Mouse (Mus musculus): ENCODE data around the gene Kptn. TPM values are rescaled to one million over a fixed set of nuclear protein-coding genes. Genes with fewer than 3 reads are reported as not detected.
A peak's percentile ranks its signal among the peaks of the same experiment; 100 is the strongest.

Gene Kptn
- 10 to 100 TPM; 19.6 to 20.7 TPM for total RNA-seq (2021)
- long read RNA-seq, experiment 1, transcript Kptn-201 (12 exons, 1,630 nt), result major isoform, 14 of 17 reads
- long read RNA-seq, experiment 1, partial matches to known transcripts, result 3 of 17 reads
- long read RNA-seq, experiment 1, other reads (novel, unspliced or antisense), result 0 of 17 reads
- long read RNA-seq, experiment 2, transcript Kptn-201 (12 exons, 1,630 nt), result major isoform, 24 of 28 reads
- long read RNA-seq, experiment 2, partial matches to known transcripts, result 3 of 28 reads
- long read RNA-seq, experiment 2, other reads (novel, unspliced or antisense), result 1 of 28 reads

DNA sequence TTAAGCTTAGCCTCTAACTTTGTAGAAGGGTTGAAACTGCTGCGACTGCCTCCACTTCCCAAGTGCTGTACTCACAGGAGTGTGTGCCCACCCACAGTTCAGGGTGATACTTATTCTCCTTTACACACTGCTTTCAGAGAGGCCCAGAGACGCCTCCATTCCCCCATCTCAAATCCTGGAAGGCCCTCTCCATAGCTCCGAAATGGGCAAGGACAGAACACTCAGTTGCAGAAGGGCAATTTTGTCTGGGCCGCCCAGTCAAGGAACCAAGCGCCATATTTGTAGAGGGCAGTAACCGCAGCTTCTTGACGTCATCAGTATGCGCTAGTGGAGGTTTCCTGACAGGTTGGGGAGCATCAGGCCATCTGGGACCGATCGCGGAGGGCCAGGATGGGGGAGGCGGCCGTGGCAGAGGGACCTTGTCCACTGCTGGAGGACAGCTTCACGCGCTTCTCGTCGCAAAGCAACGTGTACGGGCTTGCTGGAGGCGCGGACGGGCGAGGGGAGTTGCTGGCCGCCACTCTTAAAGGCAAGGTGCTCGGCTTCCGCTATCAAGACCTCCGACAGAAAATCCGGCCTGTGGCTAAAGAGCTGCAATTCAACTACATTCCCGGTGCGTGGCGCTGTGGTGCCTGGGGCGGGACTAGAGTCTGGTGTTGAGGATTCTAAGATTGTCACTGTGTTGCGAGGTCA is at the start of gene Kptn:
Kptn (plus strand) TSS at position 327 of the 693 bp plus-strand sequence.
- peak; percentile 90 for DNase-seq (ENCODE audit: low spot score in 2 of 2)

GRCm38 (mm10) chr7:16070846-16071245 is 48.8 kb upstream of the Kptn start:
- no peak for DNase-seq (ENCODE audit: low spot score in 2 of 2)

DNA sequence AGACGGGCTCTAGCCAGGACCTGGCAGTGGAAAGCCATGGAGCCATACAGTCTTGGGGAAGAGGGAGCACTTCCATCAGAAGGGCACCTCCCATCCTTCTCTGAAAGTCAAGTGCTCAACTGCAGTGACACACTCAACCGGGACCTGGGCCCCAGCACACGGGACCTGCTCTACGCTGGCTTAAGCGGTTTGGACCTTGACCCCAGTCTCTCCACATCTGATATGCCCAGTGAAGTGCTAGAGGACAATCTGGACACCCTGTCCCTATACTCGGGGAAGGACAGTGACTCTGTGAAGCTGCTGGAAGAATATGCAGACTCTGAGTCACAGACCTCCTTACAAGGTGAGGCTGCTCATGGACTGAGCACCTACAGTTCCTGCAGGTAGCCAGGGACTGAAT is 47.8 kb upstream of the Kptn start:
- no peak for DNase-seq (ENCODE audit: low spot score in 2 of 2)

GRCm38 (mm10) chr7:16079947-16080346 is 39.7 kb upstream of the Kptn start:
- no peak for DNase-seq (ENCODE audit: low spot score in 2 of 2)

GRCm38 (mm10) chr7:16080581-16080980 is 39.1 kb upstream of the Kptn start:
- no peak for DNase-seq (ENCODE audit: low spot score in 2 of 2)

DNA sequence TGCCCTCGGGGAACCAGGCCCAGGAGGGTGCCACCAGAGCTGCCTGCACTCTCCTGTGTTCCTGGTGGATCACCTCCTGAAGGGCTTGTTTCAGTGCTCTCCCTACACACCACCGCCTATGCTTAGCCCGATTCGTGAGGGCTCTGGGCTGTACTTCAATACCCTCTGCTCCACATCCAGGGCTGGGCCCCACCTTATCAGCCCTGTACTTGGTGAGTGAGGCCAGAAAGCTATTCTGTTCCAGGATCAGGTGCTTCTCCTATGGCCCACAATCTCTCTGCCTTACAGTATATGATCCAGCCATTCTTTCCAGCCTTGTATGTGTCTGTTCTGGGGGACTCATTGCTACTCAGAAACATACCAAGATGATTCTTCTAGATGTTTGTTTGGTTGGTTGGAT is 36.3 kb upstream of the Kptn start:
- no peak for DNase-seq (ENCODE audit: low spot score in 2 of 2)

GRCm38 (mm10) chr7:16087587-16087986 is 32.1 kb upstream of the Kptn start:
- DNase-seq (ENCODE audit: low spot score in 2 of 2), result no peak

DNA sequence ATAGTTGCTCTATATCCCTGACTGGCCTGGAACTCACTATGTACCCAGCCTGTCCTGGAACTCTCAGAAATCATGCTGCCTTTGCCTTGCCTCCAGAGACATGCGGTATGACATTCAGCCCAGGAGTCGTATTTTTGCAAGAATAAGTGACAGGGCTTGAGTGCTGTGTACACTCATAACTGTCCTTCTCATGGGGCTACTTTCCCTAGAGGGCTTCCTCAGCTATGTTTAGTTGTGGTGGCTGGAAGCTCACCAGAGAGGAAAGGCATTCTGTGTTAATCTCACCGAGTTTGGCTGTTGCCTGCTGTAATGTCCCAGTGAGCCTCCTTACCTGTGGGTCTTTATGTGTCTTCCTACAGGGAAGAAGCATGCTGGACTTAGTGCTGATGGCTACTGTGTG is 25.1 kb upstream of the Kptn start:
- DNase-seq (ENCODE audit: low spot score in 2 of 2), result no peak

GRCm38 (mm10) chr7:16098021-16099017 is 21.4 kb upstream of the Kptn start, which contains the start of gene Napa:
Gene Napa, plus strand, starts transcription at chr7:16098458.
- peak; percentile 96 to 97 for DNase-seq (ENCODE audit: low spot score in 2 of 2)

DNA sequence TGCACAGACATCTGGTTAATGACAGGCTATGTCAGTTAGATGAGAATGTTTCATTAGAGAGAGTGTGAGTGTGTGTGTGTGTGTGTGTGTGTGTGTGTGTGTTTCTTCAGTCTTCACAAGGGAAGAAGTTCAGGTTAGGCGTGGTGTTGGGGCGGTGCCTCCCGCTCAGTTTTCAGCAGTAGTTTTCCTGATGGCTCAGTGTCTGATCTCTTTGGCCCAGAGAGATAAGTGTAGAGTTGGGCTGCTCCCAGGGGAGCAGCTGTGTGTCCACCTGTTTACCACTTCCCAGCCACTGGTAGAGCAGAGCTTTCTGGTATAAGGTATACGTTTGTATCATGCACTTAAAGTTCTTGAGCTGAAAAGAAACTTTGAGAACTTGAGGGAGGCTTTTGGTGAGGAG is 19.8 kb upstream of the Kptn start:
- no peak for DNase-seq (ENCODE audit: low spot score in 2 of 2)

GRCm38 (mm10) chr7:16101081-16101480 is 18.6 kb upstream of the Kptn start:
- no peak for DNase-seq (ENCODE audit: low spot score in 2 of 2)

DNA sequence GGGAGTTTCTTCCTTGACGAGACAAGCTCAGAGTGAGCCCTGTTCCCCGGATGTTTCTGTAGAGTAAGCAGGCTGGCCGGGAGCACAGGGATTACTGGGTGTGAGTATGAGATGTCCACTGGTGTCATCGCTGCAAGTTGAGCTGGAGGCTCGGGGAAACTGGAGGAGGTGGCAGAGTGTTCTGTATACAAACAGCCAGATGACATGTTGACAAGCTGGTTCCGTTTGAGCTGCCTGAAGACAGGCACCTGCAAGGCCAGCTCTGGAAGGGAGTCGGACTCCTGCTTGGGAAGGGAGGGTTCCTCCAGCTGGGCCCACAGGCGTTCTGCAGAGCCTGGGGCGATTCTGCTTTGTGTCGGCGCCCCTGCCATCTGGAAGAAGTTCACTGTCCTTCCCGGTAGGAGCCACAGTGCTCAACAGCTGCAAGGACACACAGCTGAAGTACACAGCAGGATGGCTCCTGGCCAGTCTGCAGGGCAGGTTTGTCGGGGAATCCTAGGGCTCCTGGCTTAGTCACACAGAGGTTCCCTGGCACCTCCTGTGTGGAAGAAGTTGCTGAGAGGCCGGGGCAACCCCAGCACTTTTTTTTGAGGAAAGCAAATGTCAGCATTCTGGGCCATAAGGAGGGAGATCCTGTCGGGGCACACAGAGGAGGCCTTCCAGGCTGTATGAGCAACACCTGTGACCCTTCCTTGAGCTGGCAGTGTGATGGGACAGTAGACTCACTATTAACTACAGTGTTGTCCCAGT is 17.8 kb upstream of the Kptn start:
- DNase-seq (ENCODE audit: low spot score in 2 of 2), result no peak

GRCm38 (mm10) chr7:16102686-16103226 is 16.9 kb upstream of the Kptn start:
- no peak for DNase-seq (ENCODE audit: low spot score in 2 of 2)

DNA sequence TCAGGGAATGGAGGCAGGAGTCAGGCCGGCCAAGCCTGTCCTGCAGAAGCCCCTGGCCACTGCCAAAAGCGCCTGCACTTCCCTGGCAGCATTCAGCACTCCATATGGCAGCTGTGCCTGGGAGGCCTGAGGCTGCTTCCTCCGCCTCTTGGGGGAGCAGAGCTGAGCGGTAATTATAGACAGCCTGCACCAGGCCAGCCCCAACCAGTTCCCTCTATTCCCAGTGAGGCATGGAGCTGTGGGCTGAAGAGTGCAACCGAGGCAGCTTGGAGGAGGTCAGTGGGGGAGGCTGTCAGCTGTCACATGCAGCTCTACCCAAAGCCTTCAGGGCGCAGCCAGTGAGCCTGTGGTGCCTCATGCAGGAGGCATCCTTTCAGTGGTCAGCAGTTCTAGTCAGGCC is 15.9 kb upstream of the Kptn start:
- no peak for DNase-seq (ENCODE audit: low spot score in 2 of 2)

GRCm38 (mm10) chr7:16104611-16105388 is 14.9 kb upstream of the Kptn start:
- DNase-seq (ENCODE audit: low spot score in 2 of 2), result no peak

- DNase-seq (ENCODE audit: low spot score in 2 of 2), result no peak
These were observed 10.7 kb upstream of the Kptn start for GRCm38 (mm10) chr7:16108886-16109542.

GRCm38 (mm10) chr7:16110158-16110557 is 9.5 kb upstream of the Kptn start:
- no peak for DNase-seq (ENCODE audit: low spot score in 2 of 2)

DNA sequence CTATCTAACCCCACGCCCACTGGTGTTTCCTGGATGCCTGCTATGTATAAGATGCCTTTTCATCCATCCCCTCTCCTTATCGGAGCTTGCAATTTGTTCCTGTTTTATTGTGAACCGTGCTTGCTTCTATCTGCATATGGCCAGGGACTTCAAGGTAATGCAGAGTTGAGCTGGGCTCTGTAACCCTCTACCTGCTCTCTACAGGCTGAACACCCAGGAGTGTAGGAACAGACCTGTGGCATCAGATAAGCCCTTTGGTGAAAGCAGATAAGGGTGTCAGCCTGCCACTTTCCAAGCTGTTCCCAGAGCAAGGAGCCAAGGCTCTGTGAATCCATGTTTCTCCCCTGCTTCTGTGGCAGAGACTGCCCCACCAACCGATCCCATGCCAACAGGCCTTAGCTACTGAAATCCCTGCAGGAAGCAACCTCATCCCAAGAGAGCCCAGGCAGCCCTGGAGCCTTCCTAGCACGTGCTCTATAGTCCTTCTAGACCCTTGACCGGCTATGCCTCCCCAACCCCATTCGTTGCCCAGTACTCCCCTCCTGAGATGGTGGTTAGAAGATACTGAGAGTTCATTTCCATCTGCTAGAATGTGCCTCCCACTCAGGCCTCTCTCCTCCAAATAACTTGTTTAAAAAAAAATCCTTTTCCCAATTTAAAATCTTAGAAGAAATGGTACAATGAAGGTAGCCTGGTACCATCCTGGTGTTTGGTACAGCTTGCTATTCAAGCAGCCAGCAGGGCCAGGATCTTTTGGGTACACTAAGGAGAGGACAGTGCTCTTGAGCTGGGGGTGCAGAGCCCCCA is 8.2 kb upstream of the Kptn start:
- DNase-seq (ENCODE audit: low spot score in 2 of 2), result no peak

All from adrenal gland, adult 18-20 months (tissue).